Mouse (Mus musculus) stomach, embryonic 15.5 days (tissue): ENCODE results near the gene Ppil1. TPM values are rescaled to one million over a fixed set of nuclear protein-coding genes. Genes with fewer than 3 reads are reported as not detected.
A peak's percentile ranks its signal among the peaks of the same experiment; 100 is the strongest.
"Not testable (repeated sequence)": the region's sequence is repeated elsewhere in the genome, so short reads cannot be mapped to it uniquely, and the experiment has no call there.

ENCODE experiments used
- ATAC-seq: fragments of 200-750 bp; cut with Nextera tagmentation; 2 replicates; pipeline ENCODE4 v1.8.0; 2017; ENCODE audit warnings: low read depth, moderate number of reproducible peaks, moderate TSS enrichment; ENCODE audit not compliant: insufficient read depth, low FRiP score
- H3K27ac ChIP-seq: fragments of 300-500 bp; sonication (generic); 2 replicates; pipeline ENCODE4 v1.5.1; 2015; ENCODE audit warnings: mild to moderate bottlenecking, inconsistent platforms
- H3K27me3 ChIP-seq: fragments of 300-500 bp; sonication (generic); replicated peaks from 2 replicates; pipeline ENCODE4 v1.6.1; 2015; ENCODE audit warnings: inconsistent platforms
- H3K36me3 ChIP-seq: fragments of 300-500 bp; sonication (generic); 2 replicates; pipeline ENCODE4 v1.6.1; 2015; ENCODE audit warnings: inconsistent platforms
- H3K4me1 ChIP-seq: fragments of 300-500 bp; sonication (generic); 2 replicates; pipeline ENCODE4 v1.6.1; 2015; ENCODE audit warnings: inconsistent platforms
- H3K4me2 ChIP-seq: fragments of 300-500 bp; sonication (generic); 2 replicates; pipeline ENCODE4 v1.6.1; 2015; ENCODE audit warnings: mild to moderate bottlenecking, inconsistent platforms
- H3K4me3 ChIP-seq: fragments of 300-500 bp; sonication (generic); replicated peaks from 2 replicates; pipeline ENCODE4 v1.5.1; 2015; ENCODE audit warnings: inconsistent platforms
- H3K9ac ChIP-seq: fragments of 300-500 bp; sonication (generic); 2 replicates; pipeline ENCODE4 v1.6.1; 2015; ENCODE audit warnings: inconsistent platforms
- H3K9me3 ChIP-seq: fragments of 300-500 bp; sonication (generic); 2 replicates; pipeline ENCODE4 v1.6.1; 2016; ENCODE audit warnings: inconsistent platforms
- WGBS: fragments of 180-500 bp; shearing (Covaris S2); methylation state at CpG from one replicate; pipeline ENCODE4 v1.1.7; 2015; 5-methylcytosine and 5-hydroxymethylcytosine counted together
- polyA plus RNA-seq: library from polyadenylated mRNA; unstranded; fragments of >200 nt; fragmentation: Nextera tagmentation; extraction: Ambion mirVana; gene quantifications from 2 replicates; pipeline ENCODE4 v1.2.1, GENCODE M21; 2015

The Ppil1 gene
- polyA plus RNA-seq, 1 experiment from 2014 or later, result 150 TPM

DNA sequence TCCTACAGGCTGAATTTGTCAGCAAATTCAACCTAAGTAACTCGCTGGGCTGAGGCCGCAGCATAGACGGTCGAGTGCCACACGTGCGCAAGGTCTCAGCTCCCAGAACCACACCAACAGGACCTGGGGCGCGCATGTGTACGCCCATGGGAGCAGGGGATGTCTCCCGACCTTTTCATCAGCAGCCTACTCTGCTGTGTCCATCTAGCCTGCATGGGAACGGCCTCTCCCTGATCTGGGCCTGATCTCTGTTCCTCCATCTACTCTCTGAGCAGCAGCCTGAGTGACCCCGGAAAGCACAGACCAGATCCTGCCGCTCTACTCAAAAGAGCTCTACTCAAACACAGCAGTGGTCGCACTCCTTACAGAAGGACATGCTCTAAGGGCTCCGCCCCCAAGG, 3.5 kb downstream of the Ppil1 start:
- Histone ChIP-seq H3K27me3 (no peaks in the 10 kb centered on the region), H3K36me3 (peaks cover 28% of the 10 kb centered on the region), H3K4me3 (no peak overlapping the region), H3K4me2 (no peak overlapping the region), H3K4me1 (peaks cover 36% of the 10 kb centered on the region), H3K9me3 (no peaks in the 10 kb centered on the region), H3K9ac (no peak overlapping the region), H3K27ac (no peak overlapping the region)
- WGBS, result 89% methylated on average over 15 of the region's 15 CpGs
- ATAC-seq, result no peak

DNA sequence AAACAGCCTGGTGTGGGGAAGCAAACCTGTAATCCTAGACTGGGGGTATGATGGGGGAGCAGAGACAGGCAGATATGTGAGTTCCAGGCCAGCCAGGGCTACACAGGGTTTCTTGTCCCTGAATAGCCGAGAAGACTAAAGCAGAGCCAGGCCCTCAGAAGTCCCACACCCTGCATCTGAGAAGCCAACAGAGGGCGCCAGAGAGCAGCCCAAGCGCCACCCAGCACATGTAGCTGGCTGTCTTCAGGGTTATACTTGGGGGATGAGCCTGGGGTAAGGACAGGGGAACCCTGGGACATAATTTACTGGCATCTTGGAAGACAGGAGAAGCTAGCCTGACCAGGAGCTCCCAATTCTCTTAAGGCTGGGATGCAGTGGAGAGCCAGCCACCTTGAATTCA, 4.5 kb downstream of the Ppil1 start:
- H3K27me3 ChIP-seq, result no peaks in the 10 kb centered on the region
- ATAC-seq, result peak; percentile 59; the same call in 1 of the 2 replicates
- peaks cover 36% of the 10 kb centered on the region for H3K36me3 ChIP-seq
- H3K27ac ChIP-seq, result 0 out of 2 replicates have a peak overlapping the region, but pooled peaks have one; percentile 16
- H3K9ac ChIP-seq, result no peak overlapping the region
- no peak overlapping the region for H3K4me3 ChIP-seq
- no peaks in the 10 kb centered on the region for H3K9me3 ChIP-seq
- 7% methylated on average over 3 of the region's 3 CpGs for WGBS
- H3K4me2 ChIP-seq, result no peak overlapping the region
- peaks cover 34% of the 10 kb centered on the region for H3K4me1 ChIP-seq

DNA sequence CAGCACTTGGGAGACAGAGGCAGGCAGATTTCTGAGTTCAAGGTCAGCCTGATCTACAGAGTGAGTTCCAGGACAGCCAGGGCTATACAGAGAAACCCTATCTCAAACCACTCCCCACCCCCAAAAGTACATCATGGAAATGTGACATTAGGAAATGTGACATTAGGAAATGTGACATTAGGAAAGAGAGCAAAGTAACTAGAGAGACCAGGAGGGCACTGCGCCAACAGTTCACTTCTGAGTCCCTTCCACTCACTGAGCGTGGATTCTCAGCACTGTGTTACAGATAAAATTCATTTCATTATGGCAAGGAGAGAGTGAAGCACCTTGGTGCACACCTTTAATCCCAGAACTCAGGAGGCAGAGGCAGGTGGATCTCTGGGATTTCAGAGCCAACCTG, 5.1 kb downstream of the Ppil1 start:
- no peak overlapping the region for H3K27ac ChIP-seq
- no peaks in the 10 kb centered on the region for H3K9me3 ChIP-seq
- peaks cover 31% of the 10 kb centered on the region for H3K4me1 ChIP-seq
- no peak overlapping the region for H3K9ac ChIP-seq
- no peaks in the 10 kb centered on the region for H3K27me3 ChIP-seq
- H3K36me3 ChIP-seq, result peaks cover 42% of the 10 kb centered on the region
- no peak for ATAC-seq
- H3K4me3 ChIP-seq, result no peak overlapping the region
- 93% methylated on average over 2 of the region's 2 CpGs for WGBS
- no peak overlapping the region for H3K4me2 ChIP-seq

DNA sequence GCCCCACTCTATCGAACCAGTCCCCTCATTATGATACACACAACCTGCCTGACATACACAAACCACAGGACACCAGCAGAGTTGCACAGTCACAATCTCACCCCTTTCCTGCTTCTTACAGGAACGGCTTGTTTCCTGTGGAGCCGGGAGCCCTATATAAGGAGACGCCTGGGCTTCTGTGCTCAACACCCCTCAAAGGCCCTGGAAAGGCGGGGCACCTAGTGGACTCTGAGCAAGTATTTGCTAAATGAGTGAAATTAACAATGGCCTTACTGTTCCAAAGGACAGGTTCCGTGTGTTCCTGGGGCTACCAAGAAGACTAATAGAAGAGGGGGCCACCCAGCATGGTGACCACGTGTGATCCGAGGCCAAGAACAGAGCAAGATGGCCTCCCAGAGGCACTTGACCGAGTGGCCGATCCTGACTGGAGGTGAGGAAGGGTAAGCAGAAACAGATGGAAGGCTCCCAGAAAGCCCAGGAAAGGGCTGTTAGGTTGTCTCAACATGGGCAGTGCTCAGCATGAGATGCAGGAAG, 5.9 kb downstream of the Ppil1 start:
- Histone ChIP-seq H3K9ac (no peak overlapping the region), H3K4me3 (no peak overlapping the region), H3K4me1 (peaks cover 29% of the 10 kb centered on the region), H3K9me3 (no peaks in the 10 kb centered on the region), H3K27ac (peak overlapping the region; percentile 62; the same call in 1 of the 2 replicates), H3K27me3 (no peaks in the 10 kb centered on the region), H3K4me2 (no peak overlapping the region), H3K36me3 (peaks cover 43% of the 10 kb centered on the region)
- 75% methylated on average over 10 of the region's 10 CpGs for WGBS
- ATAC-seq, result peak; percentile 19; the same call in 1 of the 2 replicates

DNA sequence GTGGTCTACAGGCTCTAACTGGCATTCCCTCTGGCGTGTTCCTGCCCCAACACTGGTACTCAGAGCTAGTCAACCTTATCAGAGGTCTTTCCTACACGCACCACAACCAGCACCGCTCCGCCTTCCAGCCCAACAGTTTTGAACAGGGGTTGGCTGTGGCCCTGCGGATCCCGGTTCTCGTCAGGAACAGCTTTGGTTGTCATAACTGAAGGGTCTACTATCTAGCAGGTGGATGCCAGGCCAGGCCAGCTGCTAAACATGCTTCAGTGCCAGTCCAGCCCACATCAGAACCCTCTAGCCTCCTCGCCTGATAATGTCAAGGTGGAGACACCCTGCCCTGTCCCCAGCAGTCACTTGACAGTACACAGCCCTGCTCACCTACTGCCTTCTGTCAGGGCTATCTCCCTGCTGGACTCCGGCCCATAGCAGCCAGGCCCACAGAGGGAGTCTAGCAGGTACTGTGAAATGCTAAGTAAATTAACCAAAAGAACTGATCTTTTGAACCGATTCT, 6.9 kb downstream of the Ppil1 start:
- H3K9ac ChIP-seq, result no peak overlapping the region
- H3K4me1 ChIP-seq, result peaks cover 19% of the 10 kb centered on the region
- H3K4me2 ChIP-seq, result no peak overlapping the region
- peaks cover 44% of the 10 kb centered on the region for H3K36me3 ChIP-seq
- no peak overlapping the region for H3K4me3 ChIP-seq
- ATAC-seq, result no peak
- H3K27me3 ChIP-seq, result no peaks in the 10 kb centered on the region
- H3K9me3 ChIP-seq, result no peaks in the 10 kb centered on the region
- WGBS, result 85% methylated on average over 10 of the region's 10 CpGs
- H3K27ac ChIP-seq, result no peak overlapping the region

DNA sequence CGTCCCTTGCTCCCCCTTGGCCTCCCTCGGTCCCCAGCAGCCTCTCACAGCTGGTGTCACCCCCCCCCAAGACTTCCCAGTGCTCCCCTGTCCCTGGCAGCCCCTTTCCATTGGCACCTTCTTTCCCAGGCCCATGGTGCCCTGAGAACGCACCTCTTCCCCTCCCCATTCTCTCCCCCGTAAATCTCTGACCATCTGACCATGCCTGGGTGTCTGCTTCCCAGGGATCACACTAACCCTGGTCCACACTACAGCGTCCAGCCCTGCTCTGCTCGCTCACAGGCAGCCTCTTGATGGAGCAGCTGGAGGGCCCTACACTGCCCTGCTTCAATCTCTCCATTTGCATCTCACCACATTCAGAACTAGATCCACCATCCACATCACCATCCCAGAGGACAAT, 7.5 kb downstream of the Ppil1 start:
- no peaks in the 10 kb centered on the region for H3K27me3 ChIP-seq
- H3K9me3 ChIP-seq, result no peaks in the 10 kb centered on the region
- H3K4me1 ChIP-seq, result peaks cover 20% of the 10 kb centered on the region
- H3K4me2 ChIP-seq, result no peak overlapping the region
- no peak overlapping the region for H3K9ac ChIP-seq
- H3K4me3 ChIP-seq, result no peak overlapping the region
- no peak for ATAC-seq
- H3K27ac ChIP-seq, result no peak overlapping the region
- peaks cover 50% of the 10 kb centered on the region for H3K36me3 ChIP-seq
- 82% methylated on average over 6 of the region's 6 CpGs for WGBS

DNA sequence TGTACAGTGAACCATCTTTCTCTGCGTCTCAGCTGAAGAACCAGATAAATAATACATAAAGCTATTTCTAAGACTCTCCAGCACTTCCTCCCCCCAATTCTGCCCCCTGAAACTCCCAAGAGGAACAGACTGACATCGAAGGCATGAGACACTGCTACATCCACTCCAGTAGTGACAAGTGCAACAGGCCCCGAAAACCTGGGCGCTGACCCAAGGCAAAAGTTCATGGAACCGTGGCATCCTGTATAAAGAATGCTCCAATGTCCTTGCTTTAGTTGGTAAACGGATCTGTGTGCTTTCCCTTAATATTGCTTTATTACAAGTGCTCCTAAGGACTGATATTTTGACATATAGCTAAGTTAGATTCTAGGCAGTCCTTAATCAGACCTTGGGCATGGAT, 9.2 kb downstream of the Ppil1 start:
- not testable (repeated sequence) for ATAC-seq, H3K4me3 ChIP-seq, H3K4me2 ChIP-seq, H3K9ac ChIP-seq, H3K27ac ChIP-seq, H3K9me3 ChIP-seq, H3K27me3 ChIP-seq
- H3K4me1 ChIP-seq, result peaks cover 12% of the 10 kb centered on the region
- 88% methylated on average over 6 of the region's 6 CpGs for WGBS
- peaks cover 52% of the 10 kb centered on the region for H3K36me3 ChIP-seq

DNA sequence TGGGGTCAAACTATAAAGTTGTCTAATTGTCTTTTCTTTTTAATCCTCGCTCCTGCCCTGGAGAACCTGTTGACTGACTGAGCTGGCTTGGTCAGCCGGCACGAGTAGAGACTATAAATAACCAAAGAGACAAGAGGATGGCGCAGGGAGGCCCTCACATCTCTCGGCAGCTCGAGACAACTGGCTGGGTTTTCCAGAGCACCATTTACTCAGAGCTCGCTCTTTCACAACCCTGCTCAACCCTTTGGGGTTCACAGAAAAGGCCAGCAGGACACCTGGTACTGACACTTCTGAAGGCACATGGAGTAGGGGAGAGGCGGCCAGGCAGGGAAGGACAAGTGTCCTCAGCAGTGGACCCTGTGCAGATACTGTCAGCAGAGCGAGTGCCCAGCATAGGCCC, 10.3 kb downstream of the Ppil1 start:
- Histone ChIP-seq H3K9ac (no peak overlapping the region), H3K27me3 (no peaks in the 10 kb centered on the region), H3K36me3 (peaks cover 54% of the 10 kb centered on the region), H3K9me3 (no peaks in the 10 kb centered on the region), H3K4me2 (no peak overlapping the region), H3K4me1 (peaks cover 12% of the 10 kb centered on the region), H3K27ac (no peak overlapping the region), H3K4me3 (no peak overlapping the region)
- no peak for ATAC-seq
- WGBS, result 74% methylated on average over 9 of the region's 9 CpGs

DNA sequence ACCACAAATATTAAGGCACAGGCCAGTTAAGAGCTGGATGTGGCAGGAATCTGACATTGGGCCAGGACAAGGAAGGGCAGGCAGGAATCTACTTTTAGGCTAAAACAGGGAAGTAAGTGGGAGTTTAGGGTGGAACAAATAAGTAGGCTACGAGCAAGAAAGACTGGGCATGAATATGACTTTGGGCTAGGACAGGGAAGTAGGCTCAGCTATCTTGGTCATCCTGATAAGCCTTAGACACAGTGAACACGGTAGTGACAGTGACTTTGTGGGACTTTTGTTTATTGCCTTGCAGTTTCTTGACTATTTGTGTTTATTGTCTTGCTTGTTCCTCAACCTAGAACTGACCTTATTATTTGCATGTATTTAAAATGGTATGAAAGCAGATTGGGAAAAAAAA, 10.8 kb downstream of the Ppil1 start:
- Histone ChIP-seq H3K4me1 (peaks cover 12% of the 10 kb centered on the region), H3K36me3 (peaks cover 52% of the 10 kb centered on the region), H3K4me2 (no peak overlapping the region), H3K27ac (no peak overlapping the region), H3K27me3 (no peaks in the 10 kb centered on the region), H3K4me3 (no peak overlapping the region), H3K9ac (no peak overlapping the region), H3K9me3 (no peaks in the 10 kb centered on the region)
- ATAC-seq, result no peak
- 76% methylated on average over 2 of the region's 2 CpGs for WGBS

DNA sequence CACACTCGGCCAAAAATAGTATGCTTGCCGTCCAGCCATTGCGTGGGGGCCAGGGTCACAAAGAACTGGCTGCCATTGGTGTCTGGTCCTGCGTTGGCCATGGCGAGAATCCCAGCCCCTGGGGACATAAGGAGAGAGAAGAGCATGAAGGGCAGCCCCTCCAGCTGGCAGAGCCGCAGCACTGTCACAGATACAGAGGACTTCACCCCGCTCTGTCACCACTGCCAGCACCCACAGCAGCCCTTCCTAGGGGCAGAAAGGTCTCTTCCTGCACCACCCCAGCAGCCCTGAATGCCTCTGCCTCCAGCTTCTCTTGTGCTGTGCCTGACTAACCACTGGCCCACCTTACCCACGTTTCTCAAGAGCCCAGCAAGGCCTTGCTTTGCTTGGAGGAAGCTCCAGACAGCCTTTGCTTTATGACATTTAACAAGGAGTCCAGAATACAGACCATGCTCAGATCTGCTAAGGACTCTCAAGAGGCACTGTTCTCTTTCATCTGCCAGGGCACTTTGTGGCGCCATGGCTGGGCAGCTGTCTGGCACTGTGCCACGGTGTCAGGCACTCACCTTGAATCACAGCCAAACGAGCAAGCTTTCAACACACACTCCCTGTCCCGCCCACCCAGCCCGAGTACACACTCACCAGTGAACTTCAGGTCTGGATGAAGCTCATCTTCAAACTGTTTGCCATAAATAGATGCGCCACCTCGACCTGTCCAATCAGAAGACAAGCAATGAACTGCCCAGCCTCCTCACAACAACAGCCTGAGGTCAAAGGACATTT, 12.2 kb downstream of the Ppil1 start:
- Histone ChIP-seq H3K27ac (no peak overlapping the region), H3K9ac (no peak overlapping the region), H3K4me3 (no peak overlapping the region), H3K36me3 (peaks cover 39% of the 10 kb centered on the region), H3K27me3 (no peaks in the 10 kb centered on the region), H3K9me3 (no peaks in the 10 kb centered on the region), H3K4me2 (no peak overlapping the region), H3K4me1 (peaks cover 9% of the 10 kb centered on the region)
- 76% methylated on average over 15 of the region's 15 CpGs for WGBS
- no peak for ATAC-seq

DNA sequence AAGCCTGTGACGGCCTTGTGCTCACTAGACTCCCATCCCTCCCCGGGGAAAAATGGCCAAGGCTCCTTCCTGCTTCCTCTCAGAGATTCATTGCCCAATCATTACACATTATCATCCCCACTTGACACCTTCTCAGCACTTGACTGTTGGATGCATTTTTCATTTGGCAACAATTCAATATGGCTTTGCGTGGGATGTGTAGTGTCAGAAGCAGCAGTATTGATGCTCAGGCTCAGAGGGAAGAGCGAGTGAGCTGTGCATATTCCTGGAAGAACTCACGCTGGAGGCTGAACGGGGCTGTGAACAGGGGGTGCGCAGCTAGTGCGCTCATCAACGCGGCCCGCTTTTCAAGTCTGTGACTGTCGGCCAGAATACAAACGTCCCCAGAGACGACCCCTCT, 13.0 kb downstream of the Ppil1 start:
- not testable (repeated sequence) for H3K4me3 ChIP-seq, H3K4me2 ChIP-seq, H3K9me3 ChIP-seq, H3K9ac ChIP-seq, ATAC-seq, H3K27me3 ChIP-seq, H3K4me1 ChIP-seq, H3K27ac ChIP-seq
- 84% methylated on average over 14 of the region's 14 CpGs for WGBS
- peaks cover 37% of the 10 kb centered on the region for H3K36me3 ChIP-seq

DNA sequence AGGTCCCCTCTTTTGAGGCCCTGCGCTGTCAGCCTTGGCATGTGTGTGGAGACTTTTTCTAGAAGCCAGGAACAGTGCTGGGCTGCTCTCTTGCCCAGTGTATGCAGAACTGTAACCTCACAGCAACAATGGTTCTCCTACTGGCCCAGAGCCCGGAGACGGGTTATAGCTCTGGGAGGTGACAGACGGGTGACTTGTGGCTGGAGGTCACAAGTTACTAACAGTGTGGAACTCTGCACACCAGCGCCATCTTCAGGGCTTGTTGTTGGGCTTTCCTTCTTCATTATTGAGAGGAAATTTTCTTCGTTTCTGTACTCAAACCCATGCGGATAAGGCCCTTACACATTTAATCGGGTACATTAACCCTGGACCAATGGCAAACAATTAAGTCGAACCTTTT, 14.5 kb downstream of the Ppil1 start:
- peaks cover 29% of the 10 kb centered on the region for H3K36me3 ChIP-seq
- WGBS, result 57% methylated on average over 9 of the region's 9 CpGs

More for the DNA sequence above, 14.5 kb downstream of the Ppil1 start:
- Histone ChIP-seq H3K27me3 (no peaks in the 10 kb centered on the region), H3K9ac (no peak overlapping the region), H3K27ac (no peak overlapping the region), H3K4me2 (no peak overlapping the region), H3K4me3 (no peak overlapping the region), H3K9me3 (no peaks in the 10 kb centered on the region), H3K4me1 (peaks cover 18% of the 10 kb centered on the region)
- ATAC-seq, result no peak
